Comparison of ENCODE assay signal across 13 mouse cellular contexts in genomic region chr19:23958925-23959324, GRCm38 (mm10).
DNase-seq lines count a peak whose midpoint lies in the region; ATAC-seq and TF ChIP-seq lines count a peak whose summit lies in the region.
"Had no signal": no experiment of that assay in that cellular context is flagged by ENCODE, and none has a peak within 500 bp of the region (broad histone marks: within the 10 kb centered on the region; RNA-seq: fewer than 3 reads in every experiment).

No protein-coding gene starts in this region.

- 0 out of 2 replicates have a peak, but pooled peaks have one; percentile 2 for ATAC-seq in forebrain, embryonic 13.5 days
- no peak for ATAC-seq in forebrain, embryonic 12.5 days (ENCODE audit: low FRiP score)
- no peak for ATAC-seq in limb, embryonic 14.5 days (ENCODE audit: low FRiP score, low read depth)
- ATAC-seq: CD4-positive, CD25-positive, alpha-beta regulatory T cell, adult 4 months had no signal

- intact Hi-C loops in left cerebral cortex, postnatal 4 days (cut with DNase I): loop anchor here (5.0 to 10.0 kb wide), 2 partner anchors 97 to 194 kb away; no protein-coding TSS in a partner anchor

- no peak overlapping the region for H3K9ac ChIP-seq in forebrain, embryonic 13.5 days
- no peak overlapping the region for H3K9ac ChIP-seq in forebrain, embryonic 12.5 days
- H3K9ac ChIP-seq in limb, embryonic 14.5 days (ENCODE audit: low read depth, low read length, severe bottlenecking): no peak overlapping the region
- H3K9ac ChIP-seq: liver, embryonic 15.5 days had no signal

- H3K27ac ChIP-seq in forebrain, embryonic 13.5 days: no peak overlapping the region
- H3K27ac ChIP-seq in forebrain, embryonic 12.5 days: no peak overlapping the region
- H3K27ac ChIP-seq in limb, embryonic 14.5 days (replicated peaks; ENCODE audit: low read depth, low read length): no peak overlapping the region
- H3K27ac ChIP-seq: liver, embryonic 15.5 days had no signal

- TF ChIP-seq POLR2A in limb, embryonic 14.5 days (IDR thresholded peaks at IDR 0.05; ENCODE audit: borderline replicate concordance, extremely low read depth, insufficient read depth, insufficient read length): no peak

- DNase-seq in left cerebral cortex, postnatal 4 days: peak; percentile 23
- no peak for DNase-seq in left cerebral cortex, adult 9 months (ENCODE audit: low spot score in 2 of 2)
- DNase-seq in adipocyte (ENCODE audit: low spot score): peak; percentile 33
- peak; percentile 54 for DNase-seq in limb, embryonic 14.5 days (ENCODE audit: low spot score)
- no peak for DNase-seq in liver
- no peak for DNase-seq in urinary bladder, adult 18-20 months (ENCODE audit: low spot score in 2 of 2)
- DNase-seq: adrenal gland, postnatal 10 days; thymus, adult 18-20 months had no signal

- H3K9me3 ChIP-seq in forebrain, embryonic 13.5 days (replicated peaks): no peaks in the 10 kb centered on the region
- H3K9me3 ChIP-seq in forebrain, embryonic 12.5 days: no peaks in the 10 kb centered on the region
- H3K9me3 ChIP-seq in limb, embryonic 14.5 days (ENCODE audit: control insufficient read depth, low read length): no peaks in the 10 kb centered on the region
- H3K9me3 ChIP-seq: liver, embryonic 15.5 days had no signal

- WGBS in forebrain, embryonic 13.5 days: 50% methylated on average over 6 of the region's 6 CpGs
- 48% methylated on average over 6 of the region's 6 CpGs for WGBS in forebrain, embryonic 12.5 days
- 16% methylated on average over 6 of the region's 6 CpGs for WGBS in limb, embryonic 14.5 days

- no peaks in the 10 kb centered on the region for H3K36me3 ChIP-seq in forebrain, embryonic 13.5 days (ENCODE audit: poor library complexity, severe bottlenecking)
- H3K36me3 ChIP-seq in forebrain, embryonic 12.5 days (replicated peaks): no peaks in the 10 kb centered on the region
- no peaks in the 10 kb centered on the region for H3K36me3 ChIP-seq in limb, embryonic 14.5 days (ENCODE audit: control insufficient read depth, insufficient read depth, low read length)
- H3K36me3 ChIP-seq: liver, embryonic 15.5 days had no signal

- H3K4me1 ChIP-seq in forebrain, embryonic 13.5 days: peaks cover 26% of the 10 kb centered on the region
- H3K4me1 ChIP-seq in forebrain, embryonic 12.5 days: peaks cover 26% of the 10 kb centered on the region
- peaks cover 3% of the 10 kb centered on the region; the same call in 1 of the 2 replicates for H3K4me1 ChIP-seq in limb, embryonic 14.5 days (ENCODE audit: control insufficient read depth, insufficient read depth, low read length)
- H3K4me1 ChIP-seq: liver, embryonic 15.5 days had no signal

- no peaks in the 10 kb centered on the region for H3K27me3 ChIP-seq in forebrain, embryonic 13.5 days
- H3K27me3 ChIP-seq in forebrain, embryonic 12.5 days: no peaks in the 10 kb centered on the region
- H3K27me3 ChIP-seq in limb, embryonic 14.5 days (ENCODE audit: control insufficient read depth, insufficient read depth, low read length): no peaks in the 10 kb centered on the region
- H3K27me3 ChIP-seq: liver, embryonic 15.5 days had no signal

- no peak overlapping the region for H3K4me2 ChIP-seq in forebrain, embryonic 13.5 days
- no peak overlapping the region for H3K4me2 ChIP-seq in forebrain, embryonic 12.5 days
- H3K4me2 ChIP-seq in limb, embryonic 14.5 days (replicated peaks; ENCODE audit: low read depth, low read length, severe bottlenecking): no peak overlapping the region
- H3K4me2 ChIP-seq: liver, embryonic 15.5 days had no signal

- H3K4me3 ChIP-seq in forebrain, embryonic 13.5 days: no peak overlapping the region
- H3K4me3 ChIP-seq in forebrain, embryonic 12.5 days (replicated peaks): no peak overlapping the region
- H3K4me3 ChIP-seq in limb, embryonic 14.5 days (replicated peaks; ENCODE audit: low read length): no peak overlapping the region
- H3K4me3 ChIP-seq: erythroblast, embryonic 14.5 days; liver, embryonic 15.5 days had no signal

Comparison
In these comparisons a context has a peak if more than half of its experiments do, and no peak if none do; other contexts are left out.
1. DNase-seq: peak in left cerebral cortex, postnatal 4 days (single experiment), adipocyte (single experiment) and limb, embryonic 14.5 days (single experiment); none in left cerebral cortex, adult 9 months (0 of 2), liver (single experiment) and urinary bladder, adult 18-20 months (0 of 2).